Mouse (Mus musculus) small intestine, adult 10 weeks (tissue): ENCODE data around the gene Podxl2. TPM values are rescaled to one million over a fixed set of nuclear protein-coding genes. Genes with fewer than 3 reads are reported as not detected.

ENCODE experiments used
- polyA plus RNA-seq: library from polyadenylated mRNA; stranded (reverse); fragments of 350-450 nt; fragmentation: Illumina TruSeq; extraction: RNeasy Lipid Tissue Mini Kit (QIAGEN cat#74804); gene quantifications from one replicate; pipeline ENCODE4 v1.2.3, GENCODE M21; 2014; ENCODE audit warnings: low replicate concordance

The Podxl2 gene
- polyA plus RNA-seq = not detected

GRCm38 (mm10) chr6:88874868-88875508 is at the start of gene Podxl2:
Gene Podxl2 (minus strand): TSS chr6:88875044.

DNA sequence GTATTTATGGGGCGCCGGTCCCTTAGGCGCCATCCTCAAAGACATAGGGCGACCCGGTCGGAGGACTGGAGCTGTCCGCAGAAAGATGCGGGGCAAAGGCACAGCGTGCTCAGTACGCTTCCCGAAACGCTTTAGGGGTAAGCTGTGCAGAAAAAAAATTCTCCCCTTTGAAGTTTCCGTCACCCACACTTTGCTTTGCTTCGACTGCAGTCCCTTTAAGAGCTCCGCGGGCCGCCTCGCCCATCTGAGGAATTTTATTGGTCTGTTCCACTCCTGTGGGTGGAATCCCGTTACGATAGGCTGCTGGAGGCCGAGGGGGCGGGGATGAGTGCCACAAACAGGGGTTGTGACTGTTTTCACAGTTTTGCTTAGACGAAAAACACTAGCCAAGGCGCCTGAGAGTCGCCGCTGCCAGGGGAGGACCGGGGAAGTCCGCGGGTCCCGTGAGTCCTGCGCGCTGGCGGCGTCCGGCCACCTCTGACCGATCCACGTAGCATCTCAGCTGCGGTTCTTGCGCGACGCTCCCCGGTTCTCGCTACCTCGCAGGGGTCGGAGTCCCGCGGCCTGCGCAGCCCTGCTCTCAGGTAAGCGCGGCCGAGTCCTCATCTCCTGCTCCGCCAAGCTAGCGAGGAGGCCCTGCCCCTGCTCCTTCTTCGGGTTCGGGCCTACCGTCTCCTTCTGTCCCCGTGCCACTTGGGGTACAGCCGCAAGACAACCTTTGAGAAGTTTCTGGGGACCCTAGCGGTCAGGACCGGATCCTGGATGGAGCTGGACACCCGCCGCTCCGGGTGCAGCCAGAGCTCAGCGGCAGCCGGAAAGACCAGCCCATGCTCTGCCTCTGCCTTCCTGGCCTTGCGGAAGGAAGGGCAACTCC is 27.3 kb upstream of the Podxl2 start, which contains the start of gene Tpra1:
Tpra1 (plus strand) TSS at position 305 of the 874 bp plus-strand sequence.

DNA sequence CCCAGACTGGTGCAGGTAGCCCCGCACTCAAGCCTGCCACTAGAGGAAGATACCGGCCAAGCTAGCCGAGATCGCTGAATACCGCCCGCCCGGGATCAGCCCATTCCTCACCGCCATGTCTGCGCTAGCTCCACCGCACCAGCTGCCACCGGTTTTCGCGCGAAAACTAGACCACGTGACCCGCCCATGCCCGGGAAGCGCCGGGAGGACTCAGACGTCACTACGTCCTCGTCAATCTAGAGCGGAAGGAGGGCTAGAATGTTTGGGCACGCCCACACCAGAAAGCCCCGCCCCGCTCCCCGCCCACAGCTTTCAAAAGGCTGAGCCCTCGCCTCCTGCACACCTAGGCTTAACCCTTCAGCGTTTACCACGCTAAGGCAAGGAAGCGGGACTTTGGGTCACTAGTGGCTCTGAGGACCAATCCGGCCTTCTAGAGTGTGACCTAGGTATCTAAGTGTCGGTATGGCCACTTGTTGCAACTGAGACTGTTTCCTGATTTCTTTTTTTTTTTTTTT is 23.7 kb upstream of the Podxl2 start, which contains the start of gene Mcm2:
Mcm2 (minus strand) TSS at position 247 of the 515 bp plus-strand sequence.

DNA sequence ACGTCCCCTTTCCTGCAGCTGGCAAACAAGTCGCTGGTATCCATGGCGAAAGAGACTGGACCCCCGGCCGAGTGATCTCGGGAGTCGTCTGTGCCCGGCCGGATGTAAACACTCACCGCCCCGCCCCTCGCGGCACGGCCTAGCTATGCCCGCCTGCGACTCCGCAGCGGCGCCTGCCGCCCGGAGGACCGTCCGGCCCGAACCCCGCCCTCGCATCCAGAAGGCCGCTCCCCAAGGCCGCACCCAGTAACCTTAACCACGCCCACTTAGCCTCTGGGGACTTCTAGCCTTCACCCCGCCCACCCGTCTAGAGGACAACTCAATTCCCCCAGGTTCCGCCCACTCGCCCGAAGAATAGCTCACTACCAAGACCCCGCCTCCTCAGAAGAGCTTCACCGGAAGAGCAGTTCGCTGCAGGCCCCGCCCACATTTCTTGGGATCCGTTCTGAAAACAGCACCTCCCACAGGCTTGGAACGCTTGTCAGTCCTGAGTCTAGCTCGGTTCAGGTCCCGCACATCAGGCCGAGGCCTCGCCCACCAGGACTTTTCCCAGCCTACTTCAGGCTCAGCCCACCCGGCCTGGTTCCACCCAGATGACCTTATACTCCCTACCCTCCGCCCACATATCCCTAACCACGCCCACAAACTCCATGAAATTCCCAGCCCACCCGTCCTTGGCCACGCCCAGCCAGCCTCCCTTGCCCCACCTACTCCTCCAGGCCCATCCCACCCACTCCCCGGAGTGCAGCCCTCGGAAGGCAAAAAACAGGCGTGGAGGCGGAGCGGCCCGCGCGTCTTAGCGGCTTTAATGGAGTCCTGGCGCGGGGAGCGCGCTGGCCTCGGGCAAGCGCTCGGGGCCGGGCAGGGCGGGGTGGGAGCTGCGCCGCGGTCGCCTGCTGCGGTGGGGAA is 32.8 kb downstream of the Podxl2 start, which contains the start of gene Abtb1:
Abtb1 (minus strand) TSS at position 204 of the 909 bp plus-strand sequence.

Other genes with a start within 250 kb of the Podxl2 start
- 1.9 TPM for gene Kbtbd12, start 237.1 kb downstream of the Podxl2 start, polyA plus RNA-seq
- gene Mgll, start 150.6 kb downstream of the Podxl2 start, polyA plus RNA-seq = 2.8 TPM
- gene Abtb1, start 33.1 kb downstream of the Podxl2 start, polyA plus RNA-seq = 1.0 TPM
- gene Mcm2, start 23.7 kb upstream of the Podxl2 start, polyA plus RNA-seq = 2.0 TPM
- gene Tpra1, start 27.2 kb upstream of the Podxl2 start, polyA plus RNA-seq = 2.1 TPM